Mouse (Mus musculus): ENCODE results near the gene Plekhm2. TPM values are rescaled to one million over a fixed set of nuclear protein-coding genes. Genes with fewer than 3 reads are reported as not detected.

The Plekhm2 gene
- polyA plus RNA-seq, 1 experiment: not detected

GRCm38 (mm10) chr4:141599251-141600141, 65.2 kb downstream of the Plekhm2 start:
- peaks cover 18% of the 10 kb centered on the region for H3K4me1 ChIP-seq (ENCODE audit: control insufficient read depth, insufficient read depth, low read length)
- TF ChIP-seq CTCF (IDR thresholded peaks at IDR 0.05; ENCODE audit: insufficient read depth, low read depth, low read length): no peak
- no peak for TF ChIP-seq POLR2A (IDR thresholded peaks at IDR 0.05; ENCODE audit: insufficient read depth, low read depth, low read length)
- peak overlapping the region; percentile 42 for H3K4me3 ChIP-seq (ENCODE audit: insufficient read depth, low read depth, low read length)
- 3% methylated on average over 42 of the region's 57 CpGs for WGBS
- H3K27ac ChIP-seq (ENCODE audit: insufficient read depth, low read depth, low read length): no peak overlapping the region

- Histone ChIP-seq H3K27ac (ENCODE audit: insufficient read depth, low read depth, low read length) (no peak overlapping the region), H3K4me1 (ENCODE audit: control insufficient read depth, insufficient read depth, low read length) (peaks cover 16% of the 10 kb centered on the region), H3K4me3 (ENCODE audit: insufficient read depth, low read depth, low read length) (no peak overlapping the region; the same call in 1 of the 2 replicates)
- 19% methylated on average over 9 of the region's 9 CpGs for WGBS
- TF ChIP-seq CTCF (IDR thresholded peaks at IDR 0.05; ENCODE audit: insufficient read depth, low read depth, low read length): no peak
- TF ChIP-seq POLR2A (IDR thresholded peaks at IDR 0.05; ENCODE audit: insufficient read depth, low read depth, low read length): no peak
Observed at GRCm38 (mm10) chr4:141598894-141599250, 65.8 kb downstream of the Plekhm2 start.

- H3K4me3 ChIP-seq (ENCODE audit: insufficient read depth, low read depth, low read length): no peak overlapping the region
- H3K27ac ChIP-seq (ENCODE audit: insufficient read depth, low read depth, low read length): no peak overlapping the region
Observed at GRCm38 (mm10) chr4:141598199-141598893, 66.4 kb downstream of the Plekhm2 start.

GRCm38 (mm10) chr4:141596700-141597328, 67.9 kb downstream of the Plekhm2 start:
- 92% methylated on average over 8 of the region's 8 CpGs for WGBS
- peaks cover 16% of the 10 kb centered on the region for H3K4me1 ChIP-seq (ENCODE audit: control insufficient read depth, insufficient read depth, low read length)
- no peak overlapping the region for H3K4me3 ChIP-seq (ENCODE audit: insufficient read depth, low read depth, low read length)
- TF ChIP-seq POLR2A (IDR thresholded peaks at IDR 0.05; ENCODE audit: insufficient read depth, low read depth, low read length) (no peak), CTCF (IDR thresholded peaks at IDR 0.05; ENCODE audit: insufficient read depth, low read depth, low read length) (no peak)
- H3K27ac ChIP-seq (ENCODE audit: insufficient read depth, low read depth, low read length): no peak overlapping the region

More at GRCm38 (mm10) chr4:141598199-141598893, 66.4 kb downstream of the Plekhm2 start:
- 12% methylated on average over 19 of the region's 19 CpGs for WGBS
- peaks cover 16% of the 10 kb centered on the region for H3K4me1 ChIP-seq (ENCODE audit: control insufficient read depth, insufficient read depth, low read length)
- TF ChIP-seq CTCF (IDR thresholded peaks at IDR 0.05; ENCODE audit: insufficient read depth, low read depth, low read length) (no peak), POLR2A (IDR thresholded peaks at IDR 0.05; ENCODE audit: insufficient read depth, low read depth, low read length) (no peak)

GRCm38 (mm10) chr4:141595605-141596268, 69.0 kb downstream of the Plekhm2 start:
- WGBS: 86% methylated on average over 9 of the region's 9 CpGs
- H3K4me1 ChIP-seq (ENCODE audit: control insufficient read depth, insufficient read depth, low read length): peaks cover 16% of the 10 kb centered on the region
- no peak overlapping the region for H3K4me3 ChIP-seq (ENCODE audit: insufficient read depth, low read depth, low read length)
- TF ChIP-seq CTCF (IDR thresholded peaks at IDR 0.05; ENCODE audit: insufficient read depth, low read depth, low read length) (no peak), POLR2A (IDR thresholded peaks at IDR 0.05; ENCODE audit: insufficient read depth, low read depth, low read length) (no peak)
- no peak overlapping the region for H3K27ac ChIP-seq (ENCODE audit: insufficient read depth, low read depth, low read length)

GRCm38 (mm10) chr4:141595138-141595537, 69.6 kb downstream of the Plekhm2 start:
- TF ChIP-seq CTCF (IDR thresholded peaks at IDR 0.05; ENCODE audit: insufficient read depth, low read depth, low read length): no peak
- TF ChIP-seq POLR2A (IDR thresholded peaks at IDR 0.05; ENCODE audit: insufficient read depth, low read depth, low read length): no peak
- H3K4me3 ChIP-seq (ENCODE audit: insufficient read depth, low read depth, low read length): no peak overlapping the region
- WGBS: 97% methylated on average over 11 of the region's 11 CpGs
- no peak overlapping the region for H3K27ac ChIP-seq (ENCODE audit: insufficient read depth, low read depth, low read length)
- H3K4me1 ChIP-seq (ENCODE audit: control insufficient read depth, insufficient read depth, low read length): peaks cover 16% of the 10 kb centered on the region

GRCm38 (mm10) chr4:141591547-141591946, 73.2 kb downstream of the Plekhm2 start:
- TF ChIP-seq CTCF (IDR thresholded peaks at IDR 0.05; ENCODE audit: insufficient read depth, low read depth, low read length) (0 out of 2 replicates have a peak, but pooled peaks have one; percentile 23), POLR2A (IDR thresholded peaks at IDR 0.05; ENCODE audit: insufficient read depth, low read depth, low read length) (no peak)
- Histone ChIP-seq H3K27ac (ENCODE audit: insufficient read depth, low read depth, low read length) (no peak overlapping the region), H3K4me3 (ENCODE audit: insufficient read depth, low read depth, low read length) (no peak overlapping the region), H3K4me1 (ENCODE audit: control insufficient read depth, insufficient read depth, low read length) (no peaks in the 10 kb centered on the region; the same call in 1 of the 2 replicates)
- 19% methylated on average over 3 of the region's 3 CpGs for WGBS

GRCm38 (mm10) chr4:141583919-141584318, 80.8 kb downstream of the Plekhm2 start:
- no peak overlapping the region for H3K27ac ChIP-seq (ENCODE audit: insufficient read depth, low read depth, low read length)
- 94% methylated on average over 8 of the region's 8 CpGs for WGBS
- H3K4me1 ChIP-seq (ENCODE audit: control insufficient read depth, insufficient read depth, low read length): no peaks in the 10 kb centered on the region
- no peak overlapping the region for H3K4me3 ChIP-seq (ENCODE audit: insufficient read depth, low read depth, low read length)
- TF ChIP-seq POLR2A (IDR thresholded peaks at IDR 0.05; ENCODE audit: insufficient read depth, low read depth, low read length) (no peak), CTCF (IDR thresholded peaks at IDR 0.05; ENCODE audit: insufficient read depth, low read depth, low read length) (no peak)

Measured in olfactory bulb, adult 2 months (tissue).